Comparison of ENCODE assay signal across 32 mouse cellular contexts in genomic region chr9:18412371-18412770, GRCm38 (mm10). TPM values are rescaled to one million over a fixed set of nuclear protein-coding genes. Genes with fewer than 3 reads are reported as not detected.
"Had no signal": no experiment of that assay in that cellular context is flagged by ENCODE, and none has a peak within 500 bp of the region (broad histone marks: within the 10 kb centered on the region; RNA-seq: fewer than 3 reads in every experiment).

No protein-coding gene starts in this region.

RNA-seq across cellular contexts. Expression of gene Ubtfl1, which starts 8.2 kb away (rescaled TPM):
- total RNA-seq: common myeloid progenitor, adult 5-6 weeks; forebrain, postnatal 0 days; gastrocnemius, adult 18-20 months; gastrocnemius, adult 2 months; gastrocnemius, adult 8-10 months; gastrocnemius, postnatal 10 days; gastrocnemius, postnatal 14 days; gastrocnemius, postnatal 25 days; gastrocnemius, postnatal 36 days; gastrocnemius, postnatal 4 days; granulocyte monocyte progenitor cell, adult 5-6 weeks; heart, adult 18-20 months; heart, adult 2 months; heart, adult 8-10 months had no signal
- polyA plus RNA-seq: cortical plate, adult 2 months; embryonic facial prominence, embryonic 10.5 days; embryonic facial prominence, embryonic 12.5 days; embryonic facial prominence, embryonic 13.5 days; embryonic facial prominence, embryonic 14.5 days; embryonic facial prominence, embryonic 15.5 days; erythroblast, embryonic 14.5 days; forebrain, embryonic 10.5 days; forebrain, embryonic 11.5 days; forebrain, embryonic 12.5 days; forebrain, embryonic 13.5 days; forebrain, embryonic 14.5 days; forebrain, embryonic 15.5 days; forebrain, embryonic 16.5 days; forebrain, postnatal 0 days; frontal cortex, adult 2 months; gonadal fat pad, adult 2 months; heart, adult 2 months; heart, embryonic 10.5 days; heart, embryonic 11.5 days had no signal

RNA-seq across cellular contexts. Expression of gene Naalad2, which starts 9.6 kb away (rescaled TPM):
- total RNA-seq: common myeloid progenitor, adult 5-6 weeks; granulocyte monocyte progenitor cell, adult 5-6 weeks had no signal
- polyA plus RNA-seq: erythroblast, embryonic 14.5 days had no signal

RNA-seq across cellular contexts. Expression of gene Mbd3l2, which starts 18.1 kb away (rescaled TPM):
- total RNA-seq: common myeloid progenitor, adult 5-6 weeks; forebrain, postnatal 0 days; gastrocnemius, adult 18-20 months; gastrocnemius, adult 2 months; gastrocnemius, adult 8-10 months; gastrocnemius, postnatal 10 days; gastrocnemius, postnatal 14 days; gastrocnemius, postnatal 25 days; gastrocnemius, postnatal 36 days; gastrocnemius, postnatal 4 days; granulocyte monocyte progenitor cell, adult 5-6 weeks; heart, adult 18-20 months; heart, adult 2 months; heart, adult 8-10 months had no signal
- polyA plus RNA-seq: cortical plate, adult 2 months; embryonic facial prominence, embryonic 10.5 days; embryonic facial prominence, embryonic 13.5 days; embryonic facial prominence, embryonic 14.5 days; embryonic facial prominence, embryonic 15.5 days; erythroblast, embryonic 14.5 days; forebrain, embryonic 10.5 days; forebrain, embryonic 15.5 days; forebrain, embryonic 16.5 days; frontal cortex, adult 2 months; gonadal fat pad, adult 2 months; heart, adult 2 months; heart, embryonic 10.5 days; heart, embryonic 11.5 days had no signal
